Mouse (Mus musculus): ENCODE measurements around the gene Svopl. TPM values are rescaled to one million over a fixed set of nuclear protein-coding genes. Genes with fewer than 3 reads are reported as not detected.

The Svopl gene
- 0.13 TPM for polyA plus RNA-seq (2017; shearing (Covaris generic))

DNA sequence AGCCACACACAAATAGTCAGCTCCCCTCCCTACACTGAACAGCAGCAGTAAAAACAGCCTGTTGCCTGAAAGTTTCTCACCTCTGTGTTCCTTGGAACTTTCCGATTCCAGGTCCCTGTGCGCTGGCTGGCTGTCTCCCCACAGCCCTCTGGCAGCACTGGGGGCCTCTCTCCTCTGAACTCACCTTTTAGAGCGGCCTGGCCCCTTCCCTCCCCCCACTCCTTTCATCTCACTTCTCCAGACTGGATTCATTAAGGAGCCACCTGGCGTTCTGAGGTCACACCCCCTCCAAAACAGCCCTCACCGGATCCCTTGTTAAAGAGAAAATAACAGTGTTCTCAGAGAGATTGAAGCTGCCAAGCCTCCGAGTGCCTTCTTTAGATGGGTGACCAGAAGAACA is at the start of gene Svopl:
Gene Svopl, minus strand, starts transcription at position 159 of the 400 bp plus-strand sequence.

Other genes with a start within 250 kb of the Svopl start
- gene Trim24, start 176.2 kb downstream of the Svopl start, polyA plus RNA-seq (2017; shearing (Covaris generic)): 22.4 TPM
- not detected for gene Tmem213, start 62.3 kb upstream of the Svopl start, polyA plus RNA-seq (2017; shearing (Covaris generic))
- not detected for gene Atp6v0a4, start 77.6 kb upstream of the Svopl start, polyA plus RNA-seq (2017; shearing (Covaris generic))
- 0.12 TPM for gene D630045J12Rik, start 207.0 kb upstream of the Svopl start, polyA plus RNA-seq (2017; shearing (Covaris generic))

All from CD4-positive, CD25-positive, alpha-beta regulatory T cell (primary cell).